In genomic region chr5:135066008-135066407, GRCm38 (mm10) we compare ENCODE assay signal across 24 mouse cellular contexts. TPM values are rescaled to one million over a fixed set of nuclear protein-coding genes. Genes with fewer than 3 reads are reported as not detected.
A peak's percentile ranks its signal among the peaks of the same experiment; 100 is the strongest.
DNase-seq lines count a peak whose midpoint lies in the region; ATAC-seq and TF ChIP-seq lines count a peak whose summit lies in the region.
"Had no signal": no experiment of that assay in that cellular context is flagged by ENCODE, and none has a peak within 500 bp of the region (broad histone marks: within the 10 kb centered on the region; RNA-seq: fewer than 3 reads in every experiment).

No protein-coding gene starts in this region.

- no peak for TF ChIP-seq CTCF in forebrain, postnatal 0 days (IDR thresholded peaks at IDR 0.05; ENCODE audit: low read depth)

- DNase-seq in forebrain, postnatal 0 days: no peak
- no peak for DNase-seq in B cell, adult 2 months
- DNase-seq: adrenal gland, postnatal 10 days; cerebellum, adult 11 months; cerebellum, postnatal 25 days; gastrocnemius, postnatal 25 days; heart, postnatal 14 days; left cerebral cortex, postnatal 4 days; lung, adult 2 months; right cerebral cortex, adult 18-20 months; thymus, adult 2 months had no signal

- H3K4me3 ChIP-seq in forebrain, embryonic 12.5 days (replicated peaks): 0 out of 2 replicates have a peak overlapping the region, but pooled peaks have one; percentile 1
- H3K4me3 ChIP-seq in forebrain, postnatal 0 days (ENCODE audit: low read depth, low read length): no peak overlapping the region
- no peak overlapping the region for H3K4me3 ChIP-seq in hindbrain, embryonic 15.5 days
- H3K4me3 ChIP-seq in hindbrain, embryonic 16.5 days (ENCODE audit: low read length): no peak overlapping the region
- H3K4me3 ChIP-seq in neural tube, embryonic 12.5 days: no peak overlapping the region
- H3K4me3 ChIP-seq in neural tube, embryonic 15.5 days (replicated peaks): no peak overlapping the region
- no peak overlapping the region; the same call in 1 of the 2 replicates for H3K4me3 ChIP-seq in liver, embryonic 15.5 days (replicated peaks)

- no peaks in the 10 kb centered on the region for H3K27me3 ChIP-seq in forebrain, embryonic 12.5 days
- no peaks in the 10 kb centered on the region for H3K27me3 ChIP-seq in forebrain, postnatal 0 days (ENCODE audit: insufficient read depth, low read length)
- H3K27me3 ChIP-seq in hindbrain, embryonic 15.5 days: no peaks in the 10 kb centered on the region
- no peaks in the 10 kb centered on the region for H3K27me3 ChIP-seq in hindbrain, embryonic 16.5 days (replicated peaks; ENCODE audit: control insufficient read depth, insufficient read depth, low read length)
- H3K27me3 ChIP-seq in neural tube, embryonic 12.5 days (replicated peaks): no peaks in the 10 kb centered on the region
- no peaks in the 10 kb centered on the region for H3K27me3 ChIP-seq in neural tube, embryonic 15.5 days (replicated peaks)
- H3K27me3 ChIP-seq in liver, embryonic 15.5 days: no peaks in the 10 kb centered on the region

- H3K27ac ChIP-seq in forebrain, embryonic 12.5 days: no peak overlapping the region
- no peak overlapping the region for H3K27ac ChIP-seq in forebrain, postnatal 0 days (ENCODE audit: low read depth, low read length)
- H3K27ac ChIP-seq in hindbrain, embryonic 15.5 days (replicated peaks): no peak overlapping the region
- H3K27ac ChIP-seq in hindbrain, embryonic 16.5 days (ENCODE audit: low read depth, low read length): no peak overlapping the region
- H3K27ac ChIP-seq in neural tube, embryonic 12.5 days: no peak overlapping the region
- no peak overlapping the region for H3K27ac ChIP-seq in neural tube, embryonic 15.5 days (replicated peaks)
- H3K27ac ChIP-seq in liver, embryonic 15.5 days (replicated peaks): no peak overlapping the region
- H3K27ac ChIP-seq: heart, embryonic 10.5 days; kidney, postnatal 0 days; macrophage had no signal

- H3K4me1 ChIP-seq in forebrain, embryonic 12.5 days: peaks cover 23% of the 10 kb centered on the region
- H3K4me1 ChIP-seq in forebrain, postnatal 0 days (ENCODE audit: insufficient read depth): peaks cover 15% of the 10 kb centered on the region
- peaks cover 25% of the 10 kb centered on the region for H3K4me1 ChIP-seq in hindbrain, embryonic 15.5 days (replicated peaks)
- H3K4me1 ChIP-seq in hindbrain, embryonic 16.5 days (ENCODE audit: control insufficient read depth, insufficient read depth, low read depth, low read length): peaks cover 18% of the 10 kb centered on the region
- H3K4me1 ChIP-seq in neural tube, embryonic 12.5 days: peaks cover 20% of the 10 kb centered on the region
- peaks cover 30% of the 10 kb centered on the region for H3K4me1 ChIP-seq in neural tube, embryonic 15.5 days
- peaks cover 39% of the 10 kb centered on the region for H3K4me1 ChIP-seq in liver, embryonic 15.5 days (replicated peaks)

- H3K4me2 ChIP-seq in forebrain, embryonic 12.5 days: no peak overlapping the region
- H3K4me2 ChIP-seq in forebrain, postnatal 0 days (ENCODE audit: low read depth): no peak overlapping the region
- peak overlapping the region; percentile 95; the same call in 1 of the 2 replicates for H3K4me2 ChIP-seq in hindbrain, embryonic 15.5 days
- no peak overlapping the region; the same call in 1 of the 2 replicates for H3K4me2 ChIP-seq in hindbrain, embryonic 16.5 days (ENCODE audit: low read length)
- peak overlapping the region; percentile 87 for H3K4me2 ChIP-seq in neural tube, embryonic 12.5 days (replicated peaks)
- H3K4me2 ChIP-seq in neural tube, embryonic 15.5 days: no peak overlapping the region; the same call in 1 of the 2 replicates
- peak overlapping the region; percentile 97; the same call in 1 of the 2 replicates for H3K4me2 ChIP-seq in liver, embryonic 15.5 days

- H3K9ac ChIP-seq in forebrain, embryonic 12.5 days: no peak overlapping the region
- H3K9ac ChIP-seq in forebrain, postnatal 0 days: no peak overlapping the region
- H3K9ac ChIP-seq in hindbrain, embryonic 15.5 days: no peak overlapping the region
- no peak overlapping the region for H3K9ac ChIP-seq in hindbrain, embryonic 16.5 days (ENCODE audit: low read depth, low read length)
- H3K9ac ChIP-seq in neural tube, embryonic 12.5 days: no peak overlapping the region
- no peak overlapping the region for H3K9ac ChIP-seq in neural tube, embryonic 15.5 days (replicated peaks)
- no peak overlapping the region for H3K9ac ChIP-seq in liver, embryonic 15.5 days

- H3K36me3 ChIP-seq in forebrain, embryonic 12.5 days (replicated peaks): peaks cover 20% of the 10 kb centered on the region
- peaks cover 18% of the 10 kb centered on the region for H3K36me3 ChIP-seq in forebrain, postnatal 0 days (ENCODE audit: insufficient read depth)
- H3K36me3 ChIP-seq in hindbrain, embryonic 15.5 days: peaks cover 16% of the 10 kb centered on the region
- H3K36me3 ChIP-seq in hindbrain, embryonic 16.5 days (ENCODE audit: control insufficient read depth, insufficient read depth, low read length): peaks cover 7% of the 10 kb centered on the region
- peaks cover 29% of the 10 kb centered on the region for H3K36me3 ChIP-seq in neural tube, embryonic 12.5 days
- H3K36me3 ChIP-seq in neural tube, embryonic 15.5 days: peaks cover 18% of the 10 kb centered on the region
- H3K36me3 ChIP-seq in liver, embryonic 15.5 days (replicated peaks): peaks cover 21% of the 10 kb centered on the region

- 97% methylated on average over 3 of the region's 3 CpGs for WGBS in forebrain, embryonic 12.5 days
- WGBS in forebrain, postnatal 0 days: 94% methylated on average over 3 of the region's 3 CpGs
- WGBS in hindbrain, embryonic 15.5 days: 93% methylated on average over 3 of the region's 3 CpGs
- 89% methylated on average over 2 of the region's 3 CpGs for WGBS in hindbrain, embryonic 16.5 days
- 93% methylated on average over 3 of the region's 3 CpGs for WGBS in neural tube, embryonic 12.5 days
- 91% methylated on average over 3 of the region's 3 CpGs for WGBS in neural tube, embryonic 15.5 days
- 82% methylated on average over 3 of the region's 3 CpGs for WGBS in liver, embryonic 15.5 days (ENCODE audit: insufficient replicate concordance)

- no peak for ATAC-seq in forebrain, embryonic 12.5 days (ENCODE audit: low FRiP score)
- ATAC-seq in forebrain, postnatal 0 days: no peak
- ATAC-seq in hindbrain, embryonic 15.5 days (ENCODE audit: low FRiP score, low read depth): no peak
- no peak for ATAC-seq in hindbrain, embryonic 16.5 days
- ATAC-seq in neural tube, embryonic 12.5 days (ENCODE audit: low FRiP score, low read depth): no peak
- ATAC-seq in neural tube, embryonic 15.5 days (ENCODE audit: low FRiP score): no peak
- ATAC-seq in liver, embryonic 15.5 days (ENCODE audit: insufficient read depth): no peak
- ATAC-seq: intestine, embryonic 16.5 days had no signal

- H3K9me3 ChIP-seq in forebrain, embryonic 12.5 days: 0 out of 2 replicates have a peak, but pooled peaks cover 2% of the 10 kb centered on the region
- no peaks in the 10 kb centered on the region for H3K9me3 ChIP-seq in forebrain, postnatal 0 days (ENCODE audit: low read length)
- no peaks in the 10 kb centered on the region for H3K9me3 ChIP-seq in hindbrain, embryonic 15.5 days
- H3K9me3 ChIP-seq in hindbrain, embryonic 16.5 days (ENCODE audit: control insufficient read depth, low read length): no peaks in the 10 kb centered on the region
- no peaks in the 10 kb centered on the region for H3K9me3 ChIP-seq in neural tube, embryonic 12.5 days
- no peaks in the 10 kb centered on the region for H3K9me3 ChIP-seq in neural tube, embryonic 15.5 days (replicated peaks)
- H3K9me3 ChIP-seq in liver, embryonic 15.5 days (replicated peaks): no peaks in the 10 kb centered on the region
- H3K9me3 ChIP-seq: heart, embryonic 10.5 days had no signal

RNA-seq across cellular contexts. Expression of gene Bud23, which starts 1.2 kb away (rescaled TPM):
- 111 and 125 TPM in 2 replicates for polyA plus RNA-seq in forebrain, embryonic 12.5 days (2016; fragmentation: Nextera tagmentation; extraction: Ambion mirVana)
- total RNA-seq in forebrain, postnatal 0 days (2014; rRNA removed): 72.1 and 92.3 TPM in 2 replicates
- polyA plus RNA-seq in forebrain, postnatal 0 days (2015; fragmentation: Nextera tagmentation; extraction: Ambion mirVana): 68.0 and 69.6 TPM in 2 replicates
- polyA plus RNA-seq in hindbrain, embryonic 15.5 days (2015; fragmentation: Nextera tagmentation; extraction: Ambion mirVana): 76.3 and 80.3 TPM in 2 replicates
- polyA plus RNA-seq in hindbrain, embryonic 16.5 days (2015; fragmentation: Nextera tagmentation; extraction: Ambion mirVana): 77.0 and 81.1 TPM in 2 replicates
- 106 and 112 TPM in 2 replicates for polyA plus RNA-seq in neural tube, embryonic 12.5 days (2016; fragmentation: Nextera tagmentation; extraction: Ambion mirVana)
- polyA plus RNA-seq in neural tube, embryonic 15.5 days (2015; fragmentation: Nextera tagmentation; extraction: Ambion mirVana): 75.0 and 87.9 TPM in 2 replicates
- 52.7 and 56.4 TPM in 2 replicates for polyA plus RNA-seq in liver, embryonic 15.5 days (2015; fragmentation: Nextera tagmentation; extraction: Ambion mirVana)

RNA-seq across cellular contexts. Expression of gene Dnajc30, which starts 2.0 kb away (rescaled TPM):
- polyA plus RNA-seq in forebrain, embryonic 12.5 days (2016; fragmentation: Nextera tagmentation; extraction: Ambion mirVana): 27.9 TPM in 2 replicates
- 11.8 and 14.6 TPM in 2 replicates for total RNA-seq in forebrain, postnatal 0 days (2014; rRNA removed)
- 50.1 and 52.3 TPM in 2 replicates for polyA plus RNA-seq in forebrain, postnatal 0 days (2015; fragmentation: Nextera tagmentation; extraction: Ambion mirVana)
- 41.1 and 42.9 TPM in 2 replicates for polyA plus RNA-seq in hindbrain, embryonic 15.5 days (2015; fragmentation: Nextera tagmentation; extraction: Ambion mirVana)
- 44.0 and 45.3 TPM in 2 replicates for polyA plus RNA-seq in hindbrain, embryonic 16.5 days (2015; fragmentation: Nextera tagmentation; extraction: Ambion mirVana)
- polyA plus RNA-seq in neural tube, embryonic 12.5 days (2016; fragmentation: Nextera tagmentation; extraction: Ambion mirVana): 30.3 and 32.2 TPM in 2 replicates
- polyA plus RNA-seq in neural tube, embryonic 15.5 days (2015; fragmentation: Nextera tagmentation; extraction: Ambion mirVana): 40.6 and 44.5 TPM in 2 replicates
- polyA plus RNA-seq in liver, embryonic 15.5 days (2015; fragmentation: Nextera tagmentation; extraction: Ambion mirVana): 14.3 and 14.9 TPM in 2 replicates

RNA-seq across cellular contexts. Expression of gene Vps37d, which starts 12.1 kb away (rescaled TPM):
- polyA plus RNA-seq in forebrain, embryonic 12.5 days (2016; fragmentation: Nextera tagmentation; extraction: Ambion mirVana): 21.9 and 23.2 TPM in 2 replicates
- 71.1 and 74.8 TPM in 2 replicates for total RNA-seq in forebrain, postnatal 0 days (2014; rRNA removed)
- 31.1 and 34.2 TPM in 2 replicates for polyA plus RNA-seq in forebrain, postnatal 0 days (2015; fragmentation: Nextera tagmentation; extraction: Ambion mirVana)
- polyA plus RNA-seq in hindbrain, embryonic 15.5 days (2015; fragmentation: Nextera tagmentation; extraction: Ambion mirVana): 37.3 and 43.0 TPM in 2 replicates
- 29.4 and 29.8 TPM in 2 replicates for polyA plus RNA-seq in hindbrain, embryonic 16.5 days (2015; fragmentation: Nextera tagmentation; extraction: Ambion mirVana)
- polyA plus RNA-seq in neural tube, embryonic 12.5 days (2016; fragmentation: Nextera tagmentation; extraction: Ambion mirVana): 37.0 and 37.8 TPM in 2 replicates
- 30.3 and 34.0 TPM in 2 replicates for polyA plus RNA-seq in neural tube, embryonic 15.5 days (2015; fragmentation: Nextera tagmentation; extraction: Ambion mirVana)
- 0.13 and 0.30 TPM in 2 replicates for polyA plus RNA-seq in liver, embryonic 15.5 days (2015; fragmentation: Nextera tagmentation; extraction: Ambion mirVana)
- total RNA-seq: monocyte, adult 5-6 weeks; neutrophil, adult 5-6 weeks had no signal
- polyA plus RNA-seq: erythroblast, embryonic 14.5 days; macrophage had no signal

RNA-seq across cellular contexts. Expression of gene Mlxipl, which starts 23.7 kb away (rescaled TPM):
- 2.7 and 3.1 TPM in 2 replicates for polyA plus RNA-seq in forebrain, embryonic 12.5 days (2016; fragmentation: Nextera tagmentation; extraction: Ambion mirVana)
- total RNA-seq in forebrain, postnatal 0 days (2014; rRNA removed): 0.76 and 0.77 TPM in 2 replicates
- 0.28 and 1.0 TPM in 2 replicates for polyA plus RNA-seq in forebrain, postnatal 0 days (2015; fragmentation: Nextera tagmentation; extraction: Ambion mirVana)
- 0.97 and 1.6 TPM in 2 replicates for polyA plus RNA-seq in hindbrain, embryonic 15.5 days (2015; fragmentation: Nextera tagmentation; extraction: Ambion mirVana)
- polyA plus RNA-seq in hindbrain, embryonic 16.5 days (2015; fragmentation: Nextera tagmentation; extraction: Ambion mirVana): 0.66 and 0.84 TPM in 2 replicates
- 0.58 and 0.66 TPM in 2 replicates for polyA plus RNA-seq in neural tube, embryonic 12.5 days (2016; fragmentation: Nextera tagmentation; extraction: Ambion mirVana)
- polyA plus RNA-seq in neural tube, embryonic 15.5 days (2015; fragmentation: Nextera tagmentation; extraction: Ambion mirVana): 0.79 and 0.84 TPM in 2 replicates
- 9.6 and 11.9 TPM in 2 replicates for polyA plus RNA-seq in liver, embryonic 15.5 days (2015; fragmentation: Nextera tagmentation; extraction: Ambion mirVana)
- total RNA-seq: neutrophil, adult 5-6 weeks had no signal
- polyA plus RNA-seq: macrophage had no signal

RNA-seq across cellular contexts. Expression of gene Stx1a, which starts 42.7 kb away (rescaled TPM):
- 21.8 and 22.3 TPM in 2 replicates for polyA plus RNA-seq in forebrain, embryonic 12.5 days (2016; fragmentation: Nextera tagmentation; extraction: Ambion mirVana)
- 152 and 167 TPM in 2 replicates for total RNA-seq in forebrain, postnatal 0 days (2014; rRNA removed)
- 143 and 171 TPM in 2 replicates for polyA plus RNA-seq in forebrain, postnatal 0 days (2015; fragmentation: Nextera tagmentation; extraction: Ambion mirVana)
- 127 and 145 TPM in 2 replicates for polyA plus RNA-seq in hindbrain, embryonic 15.5 days (2015; fragmentation: Nextera tagmentation; extraction: Ambion mirVana)
- polyA plus RNA-seq in hindbrain, embryonic 16.5 days (2015; fragmentation: Nextera tagmentation; extraction: Ambion mirVana): 147 and 162 TPM in 2 replicates
- 41.6 and 54.5 TPM in 2 replicates for polyA plus RNA-seq in neural tube, embryonic 12.5 days (2016; fragmentation: Nextera tagmentation; extraction: Ambion mirVana)
- 118 and 141 TPM in 2 replicates for polyA plus RNA-seq in neural tube, embryonic 15.5 days (2015; fragmentation: Nextera tagmentation; extraction: Ambion mirVana)
- 1.1 and 1.3 TPM in 2 replicates for polyA plus RNA-seq in liver, embryonic 15.5 days (2015; fragmentation: Nextera tagmentation; extraction: Ambion mirVana)

Comparison
In these comparisons a context has a peak if more than half of its experiments do, and no peak if none do; other contexts are left out.
1. H3K4me2 ChIP-seq: peak in hindbrain, embryonic 15.5 days (single experiment), neural tube, embryonic 12.5 days (single experiment) and liver, embryonic 15.5 days (single experiment); none in forebrain, embryonic 12.5 days (single experiment), forebrain, postnatal 0 days (single experiment), hindbrain, embryonic 16.5 days (single experiment) and neural tube, embryonic 15.5 days (single experiment).
2. RNA of gene Vps37d, which starts 12.1 kb away (polyA plus RNA-seq): 37.3 to 43.0 TPM in hindbrain, embryonic 15.5 days, 37.0 to 37.8 TPM in neural tube, embryonic 12.5 days, 30.3 to 34.0 TPM in neural tube, embryonic 15.5 days, 31.1 to 34.2 TPM in forebrain, postnatal 0 days, 29.4 to 29.8 TPM in hindbrain, embryonic 16.5 days and 21.9 to 23.2 TPM in forebrain, embryonic 12.5 days; 0.13 to 0.30 TPM in liver, embryonic 15.5 days; every median in the first group is over 10 times any median in the second.